ENCODE assay signal across 24 mouse cellular contexts in the genomic region with DNA sequence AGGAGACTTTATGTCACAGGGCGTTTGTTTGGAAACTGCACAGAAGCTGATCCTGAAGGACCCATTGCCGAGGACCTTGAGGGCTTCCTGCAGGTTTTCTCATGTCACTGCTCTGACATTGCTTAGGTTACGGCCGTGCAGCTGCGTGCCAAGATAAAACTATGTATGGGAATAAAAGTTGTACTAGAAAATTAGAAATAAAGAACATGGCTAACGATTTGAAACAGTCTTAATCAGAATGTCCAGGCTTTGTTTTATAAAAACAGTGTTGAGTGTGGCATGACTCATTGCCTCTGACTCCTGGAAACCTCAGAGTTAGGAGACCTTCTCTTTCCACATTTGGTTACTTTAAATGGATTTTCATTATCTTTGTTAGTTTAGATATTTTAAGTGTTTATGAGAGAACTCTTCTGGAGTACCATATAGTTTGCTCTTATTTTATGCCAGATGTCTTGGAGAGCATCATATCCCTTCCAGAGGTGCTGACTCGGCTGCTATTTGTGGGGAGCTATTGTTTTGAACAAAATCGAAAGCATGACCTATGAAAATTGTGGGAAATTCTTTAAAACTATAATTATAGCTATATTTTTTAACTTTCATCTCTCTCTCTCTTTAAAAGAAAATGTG.
A peak's percentile ranks its signal among the peaks of the same experiment; 100 is the strongest.
DNase-seq lines count a peak whose midpoint lies in the region; ATAC-seq and TF ChIP-seq lines count a peak whose summit lies in the region.
"Had no signal": no experiment of that assay in that cellular context is flagged by ENCODE, and none has a peak within 500 bp of the region (broad histone marks: within the 10 kb centered on the region; RNA-seq: fewer than 3 reads in every experiment).

No protein-coding gene starts in this region.

- peak overlapping the region; percentile 26; the same call in 1 of the 2 replicates for H3K4me3 ChIP-seq in heart, embryonic 16.5 days (ENCODE audit: low read length)
- no peak overlapping the region for H3K4me3 ChIP-seq in embryonic fibroblast, embryonic 13.5 days (ENCODE audit: insufficient read depth, low read length)
- H3K4me3 ChIP-seq: embryonic facial prominence, embryonic 12.5 days; erythroblast, embryonic 14.5 days; hindbrain, embryonic 15.5 days; left cerebral cortex, adult 2 months; liver, embryonic 13.5 days; neural tube, embryonic 15.5 days had no signal

- H3K9ac ChIP-seq in heart, embryonic 16.5 days (ENCODE audit: low read length), result no peak overlapping the region; the same call in 1 of the 2 replicates
- H3K9ac ChIP-seq: embryonic facial prominence, embryonic 12.5 days; hindbrain, embryonic 15.5 days; liver, embryonic 13.5 days; neural tube, embryonic 15.5 days had no signal

- TF ChIP-seq POLR2A in embryonic fibroblast, embryonic 13.5 days (IDR thresholded peaks at IDR 0.05; ENCODE audit: low read depth, low read length), result no peak

- H3K36me3 ChIP-seq in heart, embryonic 16.5 days (ENCODE audit: control insufficient read depth, insufficient read depth), result no peaks in the 10 kb centered on the region
- H3K36me3 ChIP-seq: embryonic facial prominence, embryonic 12.5 days; hindbrain, embryonic 15.5 days; liver, embryonic 13.5 days; neural tube, embryonic 15.5 days had no signal

- no peak for TF ChIP-seq CTCF in embryonic fibroblast, embryonic 13.5 days (IDR thresholded peaks at IDR 0.05; ENCODE audit: borderline replicate concordance, insufficient read depth, low read length)

- H3K27ac ChIP-seq in heart, embryonic 16.5 days (ENCODE audit: low read length), result no peak overlapping the region
- H3K27ac ChIP-seq in embryonic fibroblast, embryonic 13.5 days (ENCODE audit: insufficient read depth, low read length), result peak overlapping the region; percentile 22; the same call in 1 of the 2 replicates
- H3K27ac ChIP-seq: embryonic facial prominence, embryonic 12.5 days; hindbrain, embryonic 15.5 days; left cerebral cortex, adult 2 months; liver, embryonic 13.5 days; neural tube, embryonic 15.5 days had no signal

- ATAC-seq in heart, embryonic 16.5 days (replicated peaks; ENCODE audit: extremely low read depth, insufficient read depth, low FRiP score), result no peak
- ATAC-seq: activated CD4-positive, CD25-positive, alpha-beta regulatory T cell, adult 4 months; forebrain, embryonic 14.5 days had no signal

- no peaks in the 10 kb centered on the region for H3K27me3 ChIP-seq in heart, embryonic 16.5 days (ENCODE audit: control insufficient read depth, insufficient read depth, low read length)
- H3K27me3 ChIP-seq: embryonic facial prominence, embryonic 12.5 days; hindbrain, embryonic 15.5 days; liver, embryonic 13.5 days; neural tube, embryonic 15.5 days had no signal

- H3K4me1 ChIP-seq in heart, embryonic 16.5 days (ENCODE audit: control insufficient read depth, insufficient read depth, low read length), result peaks cover 9% of the 10 kb centered on the region; the same call in 1 of the 2 replicates
- H3K4me1 ChIP-seq in embryonic fibroblast, embryonic 13.5 days (ENCODE audit: control insufficient read depth, insufficient read depth, low read length), result peaks cover 2% of the 10 kb centered on the region; the same call in 1 of the 2 replicates
- H3K4me1 ChIP-seq: embryonic facial prominence, embryonic 12.5 days; neural tube, embryonic 15.5 days had no signal

- 66% methylated on average over 8 of the region's 8 CpGs for WGBS in heart, embryonic 16.5 days

- peak; percentile 22 for DNase-seq in adrenal gland, postnatal 14 days
- DNase-seq in adrenal gland, postnatal 10 days, result no peak
- DNase-seq in heart, postnatal 4 days, result no peak
- DNase-seq in 3T3-L1 (ENCODE audit: low read depth, low spot score), result peak; percentile 33
- DNase-seq in embryo, embryonic 11 days, result no peak
- DNase-seq: adrenal gland, postnatal 25 days; cerebellum, postnatal 10 days; heart, postnatal 36 days; kidney, adult 2 months; kidney, postnatal 10 days; liver, embryonic 13.5 days; lung, postnatal 10 days; thymus, adult 18-20 months; thymus, postnatal 4 days had no signal

- H3K9me3 ChIP-seq in heart, embryonic 16.5 days (replicated peaks; ENCODE audit: control insufficient read depth, low read length), result no peaks in the 10 kb centered on the region
- H3K9me3 ChIP-seq: embryonic facial prominence, embryonic 12.5 days; hindbrain, embryonic 15.5 days; liver, embryonic 13.5 days; neural tube, embryonic 15.5 days had no signal

- peak overlapping the region; percentile 41; the same call in 1 of the 2 replicates for H3K4me2 ChIP-seq in heart, embryonic 16.5 days (ENCODE audit: low read depth, low read length)
- H3K4me2 ChIP-seq: embryonic facial prominence, embryonic 12.5 days; hindbrain, embryonic 15.5 days; liver, embryonic 13.5 days; midbrain, embryonic 11.5 days; neural tube, embryonic 15.5 days had no signal

Comparison
In these comparisons a context has a peak if more than half of its experiments do, and no peak if none do; other contexts are left out.
1. DNase-seq: peak in adrenal gland, postnatal 14 days (single experiment) and 3T3-L1 (single experiment); none in adrenal gland, postnatal 10 days (single experiment), heart, postnatal 4 days (single experiment) and embryo, embryonic 11 days (single experiment).